Mouse (Mus musculus): ENCODE measurements around the gene Rab44.
A peak's percentile ranks its signal among the peaks of the same experiment; 100 is the strongest.

The Rab44 gene

GRCm38 (mm10) chr17:29164469-29165111, 50.6 kb downstream of the Rab44 start:
- DNase-seq (ENCODE audit: inconsistent age in 2 of 2, low spot score in 1 of 2), result peak in 1 of 2 experiments; percentile 40

- DNase-seq (ENCODE audit: inconsistent age in 2 of 2, low spot score in 1 of 2), result no peak
These were observed 51.5 kb downstream of the Rab44 start for GRCm38 (mm10) chr17:29165452-29165851.

- DNase-seq (ENCODE audit: inconsistent age in 2 of 2, low spot score in 1 of 2), result peak in 1 of 2 experiments; percentile 34
These were observed 52.1 kb downstream of the Rab44 start for GRCm38 (mm10) chr17:29165967-29166578.

GRCm38 (mm10) chr17:29167371-29167770, 53.4 kb downstream of the Rab44 start:
- DNase-seq (ENCODE audit: inconsistent age in 2 of 2, low spot score in 1 of 2), result no peak

GRCm38 (mm10) chr17:29168438-29168837, 54.5 kb downstream of the Rab44 start:
- DNase-seq (ENCODE audit: inconsistent age in 2 of 2, low spot score in 1 of 2), result no peak

GRCm38 (mm10) chr17:29168996-29169601, 55.2 kb downstream of the Rab44 start:
- DNase-seq (ENCODE audit: inconsistent age in 2 of 2, low spot score in 1 of 2), result peak; percentile 55 to 76

GRCm38 (mm10) chr17:29170431-29171000, 56.6 kb downstream of the Rab44 start:
- no peak for DNase-seq (ENCODE audit: inconsistent age in 2 of 2, low spot score in 1 of 2)

- peak; percentile 82 to 95 for DNase-seq (ENCODE audit: inconsistent age in 2 of 2, low spot score in 1 of 2)
These were observed 57.2 kb downstream of the Rab44 start for GRCm38 (mm10) chr17:29171001-29171772.

- DNase-seq (ENCODE audit: inconsistent age in 2 of 2, low spot score in 1 of 2), result peak in 1 of 2 experiments; percentile 34
These were observed 58.1 kb downstream of the Rab44 start for GRCm38 (mm10) chr17:29172062-29172461.

- DNase-seq (ENCODE audit: inconsistent age in 2 of 2, low spot score in 1 of 2), result no peak
These were observed 59.2 kb downstream of the Rab44 start for GRCm38 (mm10) chr17:29173165-29173564.

GRCm38 (mm10) chr17:29175693-29176092, 61.7 kb downstream of the Rab44 start:
- no peak for DNase-seq (ENCODE audit: inconsistent age in 2 of 2, low spot score in 1 of 2)

- peak; percentile 54 to 85 for DNase-seq (ENCODE audit: inconsistent age in 2 of 2, low spot score in 1 of 2)
These were observed 62.7 kb downstream of the Rab44 start for GRCm38 (mm10) chr17:29176391-29177267.

- DNase-seq (ENCODE audit: inconsistent age in 2 of 2, low spot score in 1 of 2), result no peak
These were observed 64.6 kb downstream of the Rab44 start for GRCm38 (mm10) chr17:29178503-29179059.

- no peak for DNase-seq (ENCODE audit: inconsistent age in 2 of 2, low spot score in 1 of 2)
These were observed 66.0 kb downstream of the Rab44 start for GRCm38 (mm10) chr17:29179917-29180316.

- DNase-seq (ENCODE audit: inconsistent age in 2 of 2, low spot score in 1 of 2), result no peak
These were observed 66.6 kb downstream of the Rab44 start for GRCm38 (mm10) chr17:29180406-29181127.

GRCm38 (mm10) chr17:29181751-29182150, 67.8 kb downstream of the Rab44 start:
- DNase-seq (ENCODE audit: inconsistent age in 2 of 2, low spot score in 1 of 2), result no peak

- no peak for DNase-seq (ENCODE audit: inconsistent age in 2 of 2, low spot score in 1 of 2)
These were observed 69.2 kb downstream of the Rab44 start for GRCm38 (mm10) chr17:29183162-29183561.

GRCm38 (mm10) chr17:29185376-29186046, 71.6 kb downstream of the Rab44 start:
- DNase-seq (ENCODE audit: inconsistent age in 2 of 2, low spot score in 1 of 2), result no peak

All from adrenal gland, adult (tissue).